Mouse (Mus musculus) hindbrain, embryonic 13.5 days (tissue): ENCODE measurements at regions not wholly inside any gene's neighbourhood (a gene's known extent, or its start where the extent isn't known, plus 50 kb on each side); places are given as distances from the start of the nearest gene placed in this dataset.
A peak's percentile ranks its signal among the peaks of the same experiment; 100 is the strongest.

Experiments
- ATAC-seq: fragments of 200-750 bp; cut with Nextera tagmentation; 2 replicates; pipeline ENCODE4 v1.8.0; 2017; ENCODE audit warnings: moderate TSS enrichment; ENCODE audit not compliant: low FRiP score
- H3K27ac ChIP-seq: fragments of 300-500 bp; sonication (generic); 2 replicates; pipeline ENCODE4 v1.5.1; 2015; ENCODE audit warnings: inconsistent platforms, mild to moderate bottlenecking, moderate library complexity
- H3K27me3 ChIP-seq: fragments of 300-500 bp; sonication (generic); 2 replicates; pipeline ENCODE4 v1.6.1; 2015; ENCODE audit warnings: mild to moderate bottlenecking, inconsistent platforms
- H3K36me3 ChIP-seq: fragments of 300-500 bp; sonication (generic); 2 replicates; pipeline ENCODE4 v1.6.1; 2015; ENCODE audit warnings: mild to moderate bottlenecking, inconsistent platforms
- H3K4me1 ChIP-seq: fragments of 300-500 bp; sonication (generic); replicated peaks from 2 replicates; pipeline ENCODE4 v1.6.1; 2015; ENCODE audit warnings: inconsistent platforms
- H3K4me2 ChIP-seq: fragments of 300-500 bp; sonication (generic); 2 replicates; pipeline ENCODE4 v1.6.1; 2015; ENCODE audit warnings: inconsistent platforms, mild to moderate bottlenecking, moderate library complexity
- H3K4me3 ChIP-seq: fragments of 300-500 bp; sonication (generic); 2 replicates; pipeline ENCODE4 v1.5.1; 2015; ENCODE audit warnings: mild to moderate bottlenecking, inconsistent platforms
- H3K9ac ChIP-seq: fragments of 300-500 bp; sonication (generic); 2 replicates; pipeline ENCODE4 v1.6.1; 2015; ENCODE audit warnings: mild to moderate bottlenecking, inconsistent platforms
- H3K9me3 ChIP-seq: fragments of 300-500 bp; sonication (generic); 2 replicates; pipeline ENCODE4 v1.6.1; 2016; ENCODE audit warnings: inconsistent platforms
- WGBS: fragments of 180-500 bp; shearing (Covaris S2); methylation state at CpG from one replicate; pipeline ENCODE4 v1.1.7; 2015; 5-methylcytosine and 5-hydroxymethylcytosine counted together

- H3K36me3 ChIP-seq, result no peaks in the 10 kb centered on the region
- H3K4me2 ChIP-seq, result peak overlapping the region; percentile 19; the same call in 1 of the 2 replicates
- H3K9me3 ChIP-seq, result no peaks in the 10 kb centered on the region
- peaks cover 24% of the 10 kb centered on the region for H3K4me1 ChIP-seq
- no peak overlapping the region for H3K27ac ChIP-seq
- WGBS, result 6% methylated on average over 19 of the region's 19 CpGs
- H3K4me3 ChIP-seq, result no peak overlapping the region
- ATAC-seq, result peak; percentile 73
- peaks cover 96% of the 10 kb centered on the region for H3K27me3 ChIP-seq
- H3K9ac ChIP-seq, result no peak overlapping the region
Measured at GRCm38 (mm10) chr2:147905759-147906740, 140.7 kb downstream of the Foxa2 start.

GRCm38 (mm10) chr2:147905118-147905517 lies 141.7 kb downstream of the Foxa2 start:
- Histone ChIP-seq H3K9me3 (no peaks in the 10 kb centered on the region), H3K4me2 (no peak overlapping the region), H3K4me1 (peaks cover 24% of the 10 kb centered on the region), H3K36me3 (no peaks in the 10 kb centered on the region), H3K27ac (no peak overlapping the region), H3K4me3 (no peak overlapping the region), H3K27me3 (peaks cover 96% of the 10 kb centered on the region), H3K9ac (no peak overlapping the region)
- 14% methylated on average over 3 of the region's 3 CpGs for WGBS
- no peak for ATAC-seq

- no peaks in the 10 kb centered on the region for H3K36me3 ChIP-seq
- no peak overlapping the region for H3K4me2 ChIP-seq
- peaks cover 93% of the 10 kb centered on the region for H3K27me3 ChIP-seq
- H3K4me3 ChIP-seq, result no peak overlapping the region
- no peaks in the 10 kb centered on the region for H3K4me1 ChIP-seq
- H3K27ac ChIP-seq, result no peak overlapping the region
- WGBS, result 88% methylated on average over 1 of the region's 1 CpGs
- no peaks in the 10 kb centered on the region for H3K9me3 ChIP-seq
- ATAC-seq, result no peak
- no peak overlapping the region for H3K9ac ChIP-seq
Measured at GRCm38 (mm10) chr2:147899236-147899635, 147.5 kb downstream of the Foxa2 start.

GRCm38 (mm10) chr2:147895691-147896090 lies 151.1 kb downstream of the Foxa2 start:
- no peak overlapping the region for H3K27ac ChIP-seq
- no peaks in the 10 kb centered on the region for H3K36me3 ChIP-seq
- no peak overlapping the region for H3K4me2 ChIP-seq
- no peaks in the 10 kb centered on the region for H3K4me1 ChIP-seq
- whole genome bisulfite sequencing, result 0% methylated on average over 1 of the region's 1 CpGs
- no peaks in the 10 kb centered on the region for H3K9me3 ChIP-seq
- H3K4me3 ChIP-seq, result no peak overlapping the region
- no peak for ATAC-seq
- H3K9ac ChIP-seq, result no peak overlapping the region
- H3K27me3 ChIP-seq, result peaks cover 79% of the 10 kb centered on the region

- Histone ChIP-seq H3K36me3 (no peaks in the 10 kb centered on the region), H3K4me3 (no peak overlapping the region), H3K9me3 (no peaks in the 10 kb centered on the region), H3K9ac (no peak overlapping the region), H3K4me1 (no peaks in the 10 kb centered on the region), H3K4me2 (no peak overlapping the region), H3K27ac (no peak overlapping the region), H3K27me3 (peaks cover 76% of the 10 kb centered on the region)
- 24% methylated on average over 1 of the region's 1 CpGs for WGBS
- no peak for ATAC-seq
Measured at GRCm38 (mm10) chr2:147894213-147894612, 152.6 kb downstream of the Foxa2 start.

- no peaks in the 10 kb centered on the region for H3K9me3 ChIP-seq
- no peak overlapping the region for H3K4me3 ChIP-seq
- H3K4me2 ChIP-seq, result no peak overlapping the region
- ATAC-seq, result no peak
- WGBS, result 42% methylated on average over 6 of the region's 6 CpGs
- peaks cover 73% of the 10 kb centered on the region for H3K27me3 ChIP-seq
- no peak overlapping the region for H3K9ac ChIP-seq
- H3K4me1 ChIP-seq, result no peaks in the 10 kb centered on the region
- H3K27ac ChIP-seq, result no peak overlapping the region
- no peaks in the 10 kb centered on the region for H3K36me3 ChIP-seq
Measured at GRCm38 (mm10) chr2:147886191-147886590, 160.6 kb downstream of the Foxa2 start.

- no peaks in the 10 kb centered on the region for H3K36me3 ChIP-seq
- no peak overlapping the region for H3K4me3 ChIP-seq
- H3K9ac ChIP-seq, result no peak overlapping the region
- no peak overlapping the region for H3K27ac ChIP-seq
- H3K27me3 ChIP-seq, result peaks cover 89% of the 10 kb centered on the region
- no peaks in the 10 kb centered on the region for H3K9me3 ChIP-seq
- 18% methylated on average over 13 of the region's 13 CpGs for WGBS
- peaks cover 21% of the 10 kb centered on the region for H3K4me1 ChIP-seq
- no peak for ATAC-seq
- peak overlapping the region; percentile 61 for H3K4me2 ChIP-seq
Measured at GRCm38 (mm10) chr2:147877907-147878306, 168.9 kb downstream of the Foxa2 start.

- ATAC-seq, result no peak
- H3K9me3 ChIP-seq, result no peaks in the 10 kb centered on the region
- 6% methylated on average over 4 of the region's 4 CpGs for WGBS
- H3K27ac ChIP-seq, result no peak overlapping the region
- peak overlapping the region; percentile 61 for H3K4me2 ChIP-seq
- H3K4me3 ChIP-seq, result peak overlapping the region; percentile 38
- H3K9ac ChIP-seq, result no peak overlapping the region
- peaks cover 89% of the 10 kb centered on the region for H3K27me3 ChIP-seq
- peaks cover 21% of the 10 kb centered on the region for H3K4me1 ChIP-seq
- no peaks in the 10 kb centered on the region for H3K36me3 ChIP-seq
Measured at GRCm38 (mm10) chr2:147877543-147877904, 169.2 kb downstream of the Foxa2 start.

- Histone ChIP-seq H3K9ac (peak overlapping the region; percentile 60), H3K27me3 (peaks cover 85% of the 10 kb centered on the region), H3K36me3 (no peaks in the 10 kb centered on the region), H3K27ac (no peak overlapping the region), H3K9me3 (no peaks in the 10 kb centered on the region), H3K4me3 (peak overlapping the region; percentile 38), H3K4me2 (peak overlapping the region; percentile 61), H3K4me1 (peaks cover 21% of the 10 kb centered on the region)
- peak; percentile 82 for ATAC-seq
- 2% methylated on average over 19 of the region's 19 CpGs for WGBS
Measured at GRCm38 (mm10) chr2:147876708-147877542, 169.8 kb downstream of the Foxa2 start.

- no peak overlapping the region for H3K9ac ChIP-seq
- H3K36me3 ChIP-seq, result no peaks in the 10 kb centered on the region
- WGBS, result 89% methylated on average over 3 of the region's 3 CpGs
- ATAC-seq, result no peak
- no peak overlapping the region for H3K4me2 ChIP-seq
- H3K27ac ChIP-seq, result no peak overlapping the region
- no peak overlapping the region for H3K4me3 ChIP-seq
- H3K4me1 ChIP-seq, result peaks cover 20% of the 10 kb centered on the region
- H3K27me3 ChIP-seq, result peaks cover 47% of the 10 kb centered on the region
- no peaks in the 10 kb centered on the region for H3K9me3 ChIP-seq
Measured at GRCm38 (mm10) chr2:147872972-147873371, 173.8 kb downstream of the Foxa2 start.

GRCm38 (mm10) chr2:147851186-147851802 lies 195.5 kb downstream of the Foxa2 start:
- Histone ChIP-seq H3K27me3 (peaks cover 35% of the 10 kb centered on the region), H3K9ac (no peak overlapping the region), H3K36me3 (no peaks in the 10 kb centered on the region), H3K27ac (no peak overlapping the region), H3K4me1 (no peaks in the 10 kb centered on the region), H3K9me3 (no peaks in the 10 kb centered on the region), H3K4me2 (no peak overlapping the region), H3K4me3 (no peak overlapping the region)
- 84% methylated on average over 6 of the region's 6 CpGs for WGBS
- no peak for ATAC-seq
